ENCODE assay signal across 19 mouse cellular contexts in genomic region chr4:149901349-149901782, GRCm38 (mm10). TPM values are rescaled to one million over a fixed set of nuclear protein-coding genes. Genes with fewer than 3 reads are reported as not detected.
A peak's percentile ranks its signal among the peaks of the same experiment; 100 is the strongest.
DNase-seq lines count a peak whose midpoint lies in the region; ATAC-seq and TF ChIP-seq lines count a peak whose summit lies in the region.
"Had no signal": no experiment of that assay in that cellular context is flagged by ENCODE, and none has a peak within 500 bp of the region (broad histone marks: within the 10 kb centered on the region; RNA-seq: fewer than 3 reads in every experiment).

No protein-coding gene starts in this region.

- no peak for TF ChIP-seq CTCF in hindbrain, postnatal 0 days (IDR thresholded peaks at IDR 0.05; ENCODE audit: low read depth)

- WGBS in hindbrain, postnatal 0 days = 51% methylated on average over 3 of the region's 3 CpGs
- WGBS in hindbrain, embryonic 12.5 days = 63% methylated on average over 3 of the region's 3 CpGs
- 67% methylated on average over 3 of the region's 3 CpGs for WGBS in embryonic facial prominence, embryonic 14.5 days
- WGBS in kidney, embryonic 15.5 days = 68% methylated on average over 3 of the region's 3 CpGs

- no peaks in the 10 kb centered on the region for H3K27me3 ChIP-seq in hindbrain, postnatal 0 days (ENCODE audit: insufficient read depth, low read length)
- H3K27me3 ChIP-seq in hindbrain, embryonic 12.5 days = 0 out of 2 replicates have a peak, but pooled peaks cover 3% of the 10 kb centered on the region
- no peaks in the 10 kb centered on the region for H3K27me3 ChIP-seq in embryonic facial prominence, embryonic 14.5 days (replicated peaks; ENCODE audit: control insufficient read depth, insufficient read depth, low read length)
- H3K27me3 ChIP-seq in splenic B cell, adult 2 months (ENCODE audit: control insufficient read depth, insufficient read depth, low read length, poor library complexity, severe bottlenecking) = no peaks in the 10 kb centered on the region
- no peaks in the 10 kb centered on the region for H3K27me3 ChIP-seq in kidney, embryonic 15.5 days
- H3K27me3 ChIP-seq: intestine, embryonic 15.5 days; liver, embryonic 15.5 days; neural tube, embryonic 15.5 days had no signal

- peak overlapping the region; percentile 3; the same call in 1 of the 2 replicates for H3K27ac ChIP-seq in hindbrain, postnatal 0 days
- no peak overlapping the region for H3K27ac ChIP-seq in hindbrain, embryonic 12.5 days
- no peak overlapping the region for H3K27ac ChIP-seq in embryonic facial prominence, embryonic 14.5 days (replicated peaks; ENCODE audit: low read depth, low read length)
- no peak overlapping the region for H3K27ac ChIP-seq in kidney, embryonic 15.5 days
- H3K27ac ChIP-seq: forebrain, embryonic 12.5 days; intestine, embryonic 15.5 days; kidney, postnatal 0 days; liver, embryonic 15.5 days; neural tube, embryonic 15.5 days had no signal

- no peak overlapping the region for H3K4me3 ChIP-seq in hindbrain, postnatal 0 days (ENCODE audit: low read length)
- H3K4me3 ChIP-seq in hindbrain, embryonic 12.5 days = no peak overlapping the region
- H3K4me3 ChIP-seq in embryonic facial prominence, embryonic 14.5 days (ENCODE audit: low read depth, low read length) = no peak overlapping the region
- no peak overlapping the region for H3K4me3 ChIP-seq in kidney, embryonic 15.5 days (replicated peaks)
- H3K4me3 ChIP-seq: forebrain, embryonic 12.5 days; intestine, embryonic 15.5 days; liver, embryonic 15.5 days; neural tube, embryonic 15.5 days had no signal

- no peak overlapping the region for H3K4me2 ChIP-seq in hindbrain, postnatal 0 days (ENCODE audit: low read depth, low read length)
- no peak overlapping the region for H3K4me2 ChIP-seq in hindbrain, embryonic 12.5 days (replicated peaks)
- no peak overlapping the region for H3K4me2 ChIP-seq in embryonic facial prominence, embryonic 14.5 days (ENCODE audit: low read depth, low read length)
- H3K4me2 ChIP-seq in kidney, embryonic 15.5 days = no peak overlapping the region
- H3K4me2 ChIP-seq: forebrain, embryonic 12.5 days; heart, embryonic 11.5 days; intestine, embryonic 15.5 days; liver, embryonic 15.5 days; neural tube, embryonic 15.5 days had no signal

- ATAC-seq in hindbrain, postnatal 0 days = peak; percentile 68
- no peak for ATAC-seq in hindbrain, embryonic 12.5 days (ENCODE audit: low FRiP score)
- peak; percentile 16; the same call in 1 of the 2 replicates for ATAC-seq in embryonic facial prominence, embryonic 14.5 days (ENCODE audit: low read depth)
- no peak for ATAC-seq in kidney, embryonic 15.5 days (replicated peaks; ENCODE audit: low FRiP score)
- ATAC-seq: intestine, embryonic 15.5 days had no signal

- no peak overlapping the region for H3K9ac ChIP-seq in hindbrain, postnatal 0 days (replicated peaks; ENCODE audit: low read length)
- no peak overlapping the region for H3K9ac ChIP-seq in hindbrain, embryonic 12.5 days
- no peak overlapping the region for H3K9ac ChIP-seq in embryonic facial prominence, embryonic 14.5 days (ENCODE audit: low read depth, low read length)
- no peak overlapping the region for H3K9ac ChIP-seq in kidney, embryonic 15.5 days
- H3K9ac ChIP-seq: forebrain, embryonic 12.5 days; intestine, embryonic 15.5 days; liver, embryonic 15.5 days; neural tube, embryonic 15.5 days had no signal

- DNase-seq in hindbrain, postnatal 0 days (ENCODE audit: low spot score) = no peak
- peak; percentile 69 for DNase-seq in brain, adult 2 months (ENCODE audit: low read depth, low spot score)
- no peak for DNase-seq in embryonic facial prominence, embryonic 14.5 days (ENCODE audit: low spot score)
- peak; percentile 16 for DNase-seq in splenic B cell, adult 2 months (ENCODE audit: low read depth, low spot score)
- no peak for DNase-seq in right cerebral cortex, postnatal 25 days
- DNase-seq: adrenal gland, postnatal 10 days; cerebellum, adult 9-10 months; heart, postnatal 4 days; left cerebral cortex, postnatal 4 days; lung, postnatal 10 days; spleen, adult 18-20 months had no signal

- H3K36me3 ChIP-seq in hindbrain, postnatal 0 days (ENCODE audit: insufficient read depth, low read length) = no peaks in the 10 kb centered on the region
- peaks cover 9% of the 10 kb centered on the region; the same call in 1 of the 2 replicates for H3K36me3 ChIP-seq in hindbrain, embryonic 12.5 days
- peaks cover 23% of the 10 kb centered on the region for H3K36me3 ChIP-seq in embryonic facial prominence, embryonic 14.5 days (ENCODE audit: control insufficient read depth, insufficient read depth, low read length)
- no peaks in the 10 kb centered on the region for H3K36me3 ChIP-seq in splenic B cell, adult 2 months (ENCODE audit: control insufficient read depth, insufficient read depth, low read length, poor library complexity, severe bottlenecking)
- peaks cover 29% of the 10 kb centered on the region; the same call in 1 of the 2 replicates for H3K36me3 ChIP-seq in kidney, embryonic 15.5 days
- H3K36me3 ChIP-seq: forebrain, embryonic 12.5 days; liver, embryonic 15.5 days; neural tube, embryonic 15.5 days had no signal

- peaks cover 7% of the 10 kb centered on the region for H3K4me1 ChIP-seq in hindbrain, postnatal 0 days (ENCODE audit: insufficient read depth, low read length)
- H3K4me1 ChIP-seq in hindbrain, embryonic 12.5 days = 0 out of 2 replicates have a peak, but pooled peaks cover 5% of the 10 kb centered on the region
- H3K4me1 ChIP-seq in embryonic facial prominence, embryonic 14.5 days (ENCODE audit: control insufficient read depth, insufficient read depth, low read length) = peaks cover 6% of the 10 kb centered on the region; the same call in 1 of the 2 replicates
- H3K4me1 ChIP-seq in kidney, embryonic 15.5 days = peaks cover 14% of the 10 kb centered on the region; the same call in 1 of the 2 replicates
- H3K4me1 ChIP-seq: liver, embryonic 15.5 days had no signal

- H3K9me3 ChIP-seq in hindbrain, postnatal 0 days (ENCODE audit: low read length) = no peaks in the 10 kb centered on the region
- no peaks in the 10 kb centered on the region for H3K9me3 ChIP-seq in hindbrain, embryonic 12.5 days (replicated peaks)
- no peaks in the 10 kb centered on the region for H3K9me3 ChIP-seq in embryonic facial prominence, embryonic 14.5 days (ENCODE audit: control insufficient read depth, low read length)
- H3K9me3 ChIP-seq in kidney, embryonic 15.5 days (replicated peaks) = no peaks in the 10 kb centered on the region
- H3K9me3 ChIP-seq: forebrain, embryonic 12.5 days; intestine, embryonic 15.5 days; liver, embryonic 15.5 days; neural tube, embryonic 15.5 days had no signal

RNA-seq across cellular contexts. Expression of gene Spsb1, which starts 53.5 kb away (rescaled TPM):
- total RNA-seq in hindbrain, postnatal 0 days (2014; rRNA removed) = 13.7 and 18.4 TPM in 2 replicates
- 8.9 and 9.2 TPM in 2 replicates for polyA plus RNA-seq in hindbrain, postnatal 0 days (2015; fragmentation: Nextera tagmentation; extraction: Ambion mirVana)
- 15.5 and 17.8 TPM in 2 replicates for polyA plus RNA-seq in hindbrain, embryonic 12.5 days (2016; fragmentation: Nextera tagmentation; extraction: Ambion mirVana)
- 16.3 and 19.6 TPM in 2 replicates for polyA plus RNA-seq in embryonic facial prominence, embryonic 14.5 days (2014; fragmentation: Nextera tagmentation; extraction: Ambion mirVana)
- polyA plus RNA-seq in kidney, embryonic 15.5 days (2015; fragmentation: Nextera tagmentation; extraction: Ambion mirVana) = 11.7 and 12.7 TPM in 2 replicates

Comparison
In these comparisons a context has a peak if more than half of its experiments do, and no peak if none do; other contexts are left out.
1. ATAC-seq: peak in hindbrain, postnatal 0 days (single experiment) and embryonic facial prominence, embryonic 14.5 days (single experiment); none in hindbrain, embryonic 12.5 days (single experiment) and kidney, embryonic 15.5 days (single experiment).
2. DNase-seq: peak in brain, adult 2 months (single experiment) and splenic B cell, adult 2 months (single experiment); none in hindbrain, postnatal 0 days (single experiment), embryonic facial prominence, embryonic 14.5 days (single experiment) and right cerebral cortex, postnatal 25 days (single experiment).